Mouse (Mus musculus): ENCODE measurements around the gene Tbcel. TPM values are rescaled to one million over a fixed set of nuclear protein-coding genes. Genes with fewer than 3 reads are reported as not detected.
A peak's percentile ranks its signal among the peaks of the same experiment; 100 is the strongest.

Tbcel gene
- total and polyA plus RNA-seq, 2 experiments: 22.2 to 34.3 TPM

DNA sequence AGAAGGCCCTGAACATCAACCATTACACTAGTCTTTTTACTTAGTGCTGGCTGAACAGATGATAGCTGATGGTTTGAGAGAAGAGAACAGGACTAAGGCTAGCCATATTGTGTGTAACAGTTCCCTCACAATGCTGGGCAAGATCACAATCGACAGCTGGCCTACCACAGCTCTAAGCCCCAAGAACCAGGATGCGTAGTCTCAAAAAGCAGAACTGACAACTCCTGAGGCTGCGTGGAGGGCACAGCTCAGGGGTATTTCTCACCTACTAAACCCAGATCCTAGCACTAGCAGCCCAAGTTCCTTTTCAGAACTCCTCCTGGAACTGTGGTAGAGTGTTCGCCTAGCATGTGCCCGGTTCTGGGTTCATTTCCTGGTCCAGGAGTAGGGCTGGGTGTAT, 39.2 kb downstream of the Tbcel start:
- no peak overlapping the region for H3K4me3 ChIP-seq (ENCODE audit: insufficient read depth, low read depth, low read length)
- no peak for TF ChIP-seq POLR2A (IDR thresholded peaks at IDR 0.05; ENCODE audit: extremely low read depth, insufficient read depth, low read length)
- no peak for TF ChIP-seq CTCF (IDR thresholded peaks at IDR 0.05; ENCODE audit: low read depth, low read length)
- no peaks in the 10 kb centered on the region for H3K27me3 ChIP-seq (ENCODE audit: control insufficient read depth, insufficient read depth, low read length)
- DNase-seq (ENCODE audit: extremely low read depth, low read depth, low spot score): no peak
- no peak overlapping the region for H3K9ac ChIP-seq (ENCODE audit: low read depth, low read length)
- WGBS: 93% methylated on average over 5 of the region's 5 CpGs
- peaks cover 15% of the 10 kb centered on the region; the same call in 1 of the 2 replicates for H3K79me2 ChIP-seq (ENCODE audit: control insufficient read depth, insufficient read depth, low read length)
- H3K4me1 ChIP-seq (ENCODE audit: control insufficient read depth, insufficient read depth, low read length): peaks cover 11% of the 10 kb centered on the region
- no peaks in the 10 kb centered on the region for H3K36me3 ChIP-seq (ENCODE audit: control insufficient read depth, insufficient read depth, low read length)
- H3K27ac ChIP-seq (replicated peaks; ENCODE audit: insufficient read depth, low read depth, low read length): no peak overlapping the region

- TF ChIP-seq CTCF (IDR thresholded peaks at IDR 0.05; ENCODE audit: low read depth, low read length): no peak
- TF ChIP-seq POLR2A (IDR thresholded peaks at IDR 0.05; ENCODE audit: extremely low read depth, insufficient read depth, low read length): no peak
- DNase-seq (ENCODE audit: extremely low read depth, low read depth, low spot score): peak; percentile 59
- Histone ChIP-seq H3K36me3 (ENCODE audit: control insufficient read depth, insufficient read depth, low read length) (no peaks in the 10 kb centered on the region), H3K4me3 (ENCODE audit: insufficient read depth, low read depth, low read length) (no peak overlapping the region), H3K79me2 (ENCODE audit: control insufficient read depth, insufficient read depth, low read length) (peaks cover 15% of the 10 kb centered on the region; the same call in 1 of the 2 replicates), H3K27ac (replicated peaks; ENCODE audit: insufficient read depth, low read depth, low read length) (no peak overlapping the region), H3K4me1 (ENCODE audit: control insufficient read depth, insufficient read depth, low read length) (peaks cover 10% of the 10 kb centered on the region), H3K27me3 (ENCODE audit: control insufficient read depth, insufficient read depth, low read length) (no peaks in the 10 kb centered on the region), H3K9ac (ENCODE audit: low read depth, low read length) (no peak overlapping the region)
- whole genome bisulfite sequencing: 72% methylated on average over 12 of the region's 12 CpGs
Observed at GRCm38 (mm10) chr9:42467116-42467815, 40.3 kb downstream of the Tbcel start.

DNA sequence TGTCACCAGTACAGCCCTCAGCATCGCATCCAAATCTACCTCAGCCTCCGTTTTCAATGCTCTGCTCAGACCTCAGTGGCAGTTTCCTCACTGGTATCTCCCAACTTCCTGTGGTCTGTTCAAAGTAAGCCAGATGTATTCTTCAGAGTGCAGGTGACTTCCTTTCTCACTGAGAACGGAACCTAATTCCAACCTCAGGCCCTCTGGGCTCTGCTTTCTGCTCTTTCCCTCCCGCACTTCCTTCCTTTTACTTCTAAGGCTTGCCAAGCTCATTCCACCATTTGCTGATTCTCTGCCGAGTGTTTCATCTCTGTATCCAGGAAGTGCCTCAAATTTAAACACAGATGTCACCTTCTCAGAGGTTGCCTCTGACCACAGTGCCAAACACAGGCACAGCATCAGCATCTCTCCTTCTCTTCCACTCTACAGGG, 41.9 kb downstream of the Tbcel start:
- Histone ChIP-seq H3K4me1 (ENCODE audit: control insufficient read depth, insufficient read depth, low read length) (peaks cover 22% of the 10 kb centered on the region), H3K27me3 (ENCODE audit: control insufficient read depth, insufficient read depth, low read length) (no peaks in the 10 kb centered on the region), H3K36me3 (ENCODE audit: control insufficient read depth, insufficient read depth, low read length) (no peaks in the 10 kb centered on the region), H3K4me3 (ENCODE audit: insufficient read depth, low read depth, low read length) (no peak overlapping the region), H3K79me2 (ENCODE audit: control insufficient read depth, insufficient read depth, low read length) (peaks cover 12% of the 10 kb centered on the region; the same call in 1 of the 2 replicates), H3K9ac (ENCODE audit: low read depth, low read length) (no peak overlapping the region), H3K27ac (replicated peaks; ENCODE audit: insufficient read depth, low read depth, low read length) (no peak overlapping the region)
- DNase-seq (ENCODE audit: extremely low read depth, low read depth, low spot score): no peak
- no peak for TF ChIP-seq CTCF (IDR thresholded peaks at IDR 0.05; ENCODE audit: low read depth, low read length)
- TF ChIP-seq POLR2A (IDR thresholded peaks at IDR 0.05; ENCODE audit: extremely low read depth, insufficient read depth, low read length): no peak
- WGBS: 76% methylated on average over 5 of the region's 5 CpGs

DNA sequence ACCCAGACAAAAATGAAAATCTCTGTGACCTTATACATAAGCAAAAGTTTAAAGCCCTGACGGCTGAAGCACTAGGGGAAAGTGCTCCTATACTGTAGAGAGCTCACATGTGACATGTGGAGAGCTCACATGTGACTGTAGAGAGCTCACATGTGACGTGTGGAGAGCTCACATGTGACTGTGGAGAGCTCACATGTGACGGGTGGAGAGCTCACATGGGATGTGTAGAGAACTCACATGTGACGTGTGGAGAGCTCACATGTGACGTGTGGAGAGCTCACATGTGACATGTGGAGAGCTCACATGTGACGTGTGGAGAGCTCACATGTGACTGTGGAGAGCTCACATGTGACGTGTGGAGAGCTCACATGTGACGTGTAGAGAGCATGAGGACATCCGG, 43.4 kb downstream of the Tbcel start:
- DNase-seq (ENCODE audit: extremely low read depth, low read depth, low spot score): peak; percentile 42
- Histone ChIP-seq H3K27me3 (ENCODE audit: control insufficient read depth, insufficient read depth, low read length) (no peaks in the 10 kb centered on the region), H3K4me1 (ENCODE audit: control insufficient read depth, insufficient read depth, low read length) (peaks cover 30% of the 10 kb centered on the region), H3K4me3 (ENCODE audit: insufficient read depth, low read depth, low read length) (no peak overlapping the region), H3K79me2 (ENCODE audit: control insufficient read depth, insufficient read depth, low read length) (peaks cover 5% of the 10 kb centered on the region; the same call in 1 of the 2 replicates), H3K9ac (ENCODE audit: low read depth, low read length) (no peak overlapping the region), H3K27ac (replicated peaks; ENCODE audit: insufficient read depth, low read depth, low read length) (peak overlapping the region; percentile 61), H3K36me3 (ENCODE audit: control insufficient read depth, insufficient read depth, low read length) (no peaks in the 10 kb centered on the region)
- TF ChIP-seq CTCF (IDR thresholded peaks at IDR 0.05; ENCODE audit: low read depth, low read length): no peak
- TF ChIP-seq POLR2A (IDR thresholded peaks at IDR 0.05; ENCODE audit: extremely low read depth, insufficient read depth, low read length): no peak
- WGBS: 86% methylated on average over 9 of the region's 9 CpGs

- Histone ChIP-seq H3K9ac (ENCODE audit: low read depth, low read length) (peak overlapping the region; percentile 26), H3K27me3 (ENCODE audit: control insufficient read depth, insufficient read depth, low read length) (no peaks in the 10 kb centered on the region), H3K4me1 (ENCODE audit: control insufficient read depth, insufficient read depth, low read length) (peaks cover 37% of the 10 kb centered on the region), H3K79me2 (ENCODE audit: control insufficient read depth, insufficient read depth, low read length) (peaks cover under 1% of the 10 kb centered on the region; the same call in 1 of the 2 replicates), H3K4me3 (ENCODE audit: insufficient read depth, low read depth, low read length) (no peak overlapping the region), H3K27ac (replicated peaks; ENCODE audit: insufficient read depth, low read depth, low read length) (peak overlapping the region; percentile 75), H3K36me3 (ENCODE audit: control insufficient read depth, insufficient read depth, low read length) (no peaks in the 10 kb centered on the region)
- peak; percentile 89 for DNase-seq (ENCODE audit: extremely low read depth, low read depth, low spot score)
- WGBS: 23% methylated on average over 8 of the region's 8 CpGs
- TF ChIP-seq POLR2A (IDR thresholded peaks at IDR 0.05; ENCODE audit: extremely low read depth, insufficient read depth, low read length) (peak; percentile 56; the same call in 1 of the 2 replicates), CTCF (IDR thresholded peaks at IDR 0.05; ENCODE audit: low read depth, low read length) (no peak)
Observed at GRCm38 (mm10) chr9:42463220-42463989, 44.2 kb downstream of the Tbcel start.

All from liver, adult 2 months (tissue).